Mouse (Mus musculus): ENCODE measurements around the gene Chst11. TPM values are rescaled to one million over a fixed set of nuclear protein-coding genes. Genes with fewer than 3 reads are reported as not detected.
"Not testable (repeated sequence)": the region's sequence is repeated elsewhere in the genome, so short reads cannot be mapped to it uniquely, and the experiment has no call there.

Chst11 gene
- polyA plus RNA-seq, 1 experiment from 2014 or later, result 5.2 TPM

DNA sequence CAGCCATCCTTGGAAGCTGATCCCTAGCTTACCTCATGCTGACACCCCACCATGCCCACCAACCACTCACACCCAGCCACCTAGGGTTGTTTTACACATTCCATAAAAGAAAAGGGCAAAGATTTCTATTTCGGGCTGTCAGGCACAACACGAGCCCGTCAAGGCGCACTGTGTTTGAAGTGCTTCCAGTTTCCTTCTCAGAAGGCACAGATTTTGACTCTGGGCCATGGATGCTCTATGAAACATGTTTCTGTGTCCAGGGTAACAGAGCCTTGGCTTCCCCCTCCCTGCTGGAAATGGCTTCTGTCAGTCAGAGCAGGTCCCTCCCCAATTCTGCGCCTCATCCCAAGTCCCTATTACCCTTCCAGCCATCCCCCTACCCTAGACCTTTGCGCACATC lies 125.7 kb downstream of the Chst11 start:
- WGBS, result 95% methylated on average over 6 of the region's 6 CpGs
- Histone ChIP-seq H3K27ac (ENCODE audit: low read depth, low read length) (no peak overlapping the region), H3K9me3 (ENCODE audit: control insufficient read depth, low read length) (no peaks in the 10 kb centered on the region), H3K36me3 (ENCODE audit: control insufficient read depth, insufficient read depth, low read length) (no peaks in the 10 kb centered on the region), H3K4me1 (ENCODE audit: control insufficient read depth, insufficient read depth, low read length) (peaks cover 6% of the 10 kb centered on the region; the same call in 1 of the 2 replicates), H3K4me2 (ENCODE audit: low read depth, low read length) (no peak overlapping the region), H3K27me3 (ENCODE audit: control insufficient read depth, insufficient read depth, low read length) (no peaks in the 10 kb centered on the region), H3K9ac (replicated peaks; ENCODE audit: low read depth, low read length) (no peak overlapping the region), H3K4me3 (ENCODE audit: low read depth, low read length) (no peak overlapping the region)
- no peak for ATAC-seq (ENCODE audit: low read depth)

DNA sequence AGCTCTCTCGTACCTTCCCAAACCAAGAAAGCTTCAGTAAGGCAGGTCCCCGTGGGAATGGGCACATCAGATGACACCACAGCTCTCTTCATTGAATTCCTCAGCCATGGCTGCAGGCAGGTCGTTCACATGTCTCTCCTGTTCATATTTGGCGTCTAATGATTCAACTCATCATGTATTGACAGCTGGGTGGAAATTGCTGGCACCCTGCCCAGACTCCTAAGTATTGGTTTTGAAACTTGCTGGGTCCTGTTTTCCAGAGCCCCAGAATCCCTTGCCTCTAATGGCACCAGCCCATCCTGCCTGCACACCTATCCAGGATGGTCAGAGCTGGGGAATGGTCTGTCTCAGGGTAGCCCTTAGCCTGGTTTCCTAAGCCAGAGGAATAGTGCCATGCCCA lies 127.0 kb downstream of the Chst11 start:
- ATAC-seq (ENCODE audit: low read depth), result no peak
- WGBS, result 64% methylated on average over 4 of the region's 4 CpGs
- Histone ChIP-seq H3K27ac (ENCODE audit: low read depth, low read length) (no peak overlapping the region), H3K27me3 (ENCODE audit: control insufficient read depth, insufficient read depth, low read length) (no peaks in the 10 kb centered on the region), H3K9ac (replicated peaks; ENCODE audit: low read depth, low read length) (no peak overlapping the region), H3K36me3 (ENCODE audit: control insufficient read depth, insufficient read depth, low read length) (no peaks in the 10 kb centered on the region), H3K9me3 (ENCODE audit: control insufficient read depth, low read length) (no peaks in the 10 kb centered on the region), H3K4me1 (ENCODE audit: control insufficient read depth, insufficient read depth, low read length) (peaks cover 15% of the 10 kb centered on the region; the same call in 1 of the 2 replicates), H3K4me2 (ENCODE audit: low read depth, low read length) (no peak overlapping the region), H3K4me3 (ENCODE audit: low read depth, low read length) (no peak overlapping the region)

DNA sequence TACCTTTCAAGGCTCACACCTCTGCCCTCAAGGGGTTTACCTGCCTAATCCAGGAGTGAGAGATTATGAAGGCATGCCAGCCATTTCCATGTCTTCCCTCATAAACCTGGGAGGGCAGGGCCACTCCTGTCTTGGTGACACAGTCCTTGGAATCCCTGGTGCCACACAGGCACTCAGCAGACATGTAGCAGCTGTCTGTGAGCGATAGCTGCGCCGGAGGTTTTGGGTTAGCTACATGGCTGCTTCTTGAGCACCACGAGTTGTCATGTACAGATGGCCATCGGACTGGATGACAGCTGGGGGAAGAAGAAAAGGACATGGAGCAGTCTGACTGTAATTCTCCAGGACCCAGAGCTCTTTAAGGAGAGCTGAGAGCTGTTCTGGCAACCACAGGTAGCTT lies 129.3 kb downstream of the Chst11 start:
- Histone ChIP-seq H3K27me3 (ENCODE audit: control insufficient read depth, insufficient read depth, low read length) (no peaks in the 10 kb centered on the region), H3K4me2 (ENCODE audit: low read depth, low read length) (no peak overlapping the region), H3K9ac (replicated peaks; ENCODE audit: low read depth, low read length) (no peak overlapping the region), H3K27ac (ENCODE audit: low read depth, low read length) (no peak overlapping the region), H3K9me3 (ENCODE audit: control insufficient read depth, low read length) (no peaks in the 10 kb centered on the region), H3K4me3 (ENCODE audit: low read depth, low read length) (no peak overlapping the region), H3K4me1 (ENCODE audit: control insufficient read depth, insufficient read depth, low read length) (peaks cover 10% of the 10 kb centered on the region; the same call in 1 of the 2 replicates), H3K36me3 (ENCODE audit: control insufficient read depth, insufficient read depth, low read length) (no peaks in the 10 kb centered on the region)
- no peak for ATAC-seq (ENCODE audit: low read depth)
- WGBS, result 75% methylated on average over 5 of the region's 5 CpGs

DNA sequence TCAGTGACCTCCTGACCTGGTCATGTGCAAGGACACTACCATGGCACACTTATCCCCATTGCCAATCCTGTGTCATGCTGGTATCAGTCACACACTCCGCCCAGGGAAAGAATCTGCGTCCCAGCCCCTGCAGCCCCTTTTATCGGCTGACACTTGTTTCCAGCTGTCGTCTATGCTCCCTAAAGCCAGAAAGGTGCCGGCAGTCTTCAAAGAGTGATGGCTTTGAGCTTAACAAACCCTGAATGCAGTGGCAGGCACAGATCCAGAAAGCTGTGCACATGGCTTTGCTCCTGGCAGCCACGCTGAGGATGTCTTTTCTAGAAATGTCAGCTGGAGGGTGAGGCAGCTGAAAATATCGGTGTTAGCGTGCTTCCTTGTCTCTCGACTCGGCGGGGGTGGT lies 131.6 kb downstream of the Chst11 start:
- no peaks in the 10 kb centered on the region for H3K36me3 ChIP-seq (ENCODE audit: control insufficient read depth, insufficient read depth, low read length)
- H3K4me3 ChIP-seq (ENCODE audit: low read depth, low read length), result no peak overlapping the region
- peaks cover 10% of the 10 kb centered on the region; the same call in 1 of the 2 replicates for H3K4me1 ChIP-seq (ENCODE audit: control insufficient read depth, insufficient read depth, low read length)
- WGBS, result 41% methylated on average over 11 of the region's 11 CpGs
- no peak overlapping the region for H3K9ac ChIP-seq (replicated peaks; ENCODE audit: low read depth, low read length)
- peak overlapping the region; percentile 10; the same call in 1 of the 2 replicates for H3K27ac ChIP-seq (ENCODE audit: low read depth, low read length)
- no peak overlapping the region for H3K4me2 ChIP-seq (ENCODE audit: low read depth, low read length)
- H3K27me3 ChIP-seq (ENCODE audit: control insufficient read depth, insufficient read depth, low read length), result no peaks in the 10 kb centered on the region
- no peaks in the 10 kb centered on the region for H3K9me3 ChIP-seq (ENCODE audit: control insufficient read depth, low read length)
- ATAC-seq (ENCODE audit: low read depth), result no peak

DNA sequence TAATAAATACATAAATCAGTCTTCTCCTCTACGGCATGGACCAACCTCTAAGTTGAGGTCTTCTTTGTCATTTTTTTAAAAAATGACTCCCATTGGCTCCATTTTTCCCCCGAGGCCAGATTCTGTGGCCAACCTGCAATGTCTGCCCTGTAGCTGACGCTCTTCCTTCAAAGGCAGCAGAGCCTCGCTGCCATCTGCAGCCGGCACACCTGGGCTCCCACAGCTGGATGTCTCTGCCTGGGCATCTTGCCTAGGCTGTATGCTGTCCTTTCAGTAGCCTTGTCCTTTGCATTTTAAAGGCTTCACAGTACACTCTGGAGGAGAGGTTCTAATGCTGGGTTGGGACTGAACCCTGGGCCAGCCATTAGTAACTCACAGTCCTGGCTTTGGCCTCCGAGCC lies 132.6 kb downstream of the Chst11 start:
- H3K4me3 ChIP-seq (ENCODE audit: low read depth, low read length), result no peak overlapping the region
- H3K9me3 ChIP-seq (ENCODE audit: control insufficient read depth, low read length), result no peaks in the 10 kb centered on the region
- H3K9ac ChIP-seq (replicated peaks; ENCODE audit: low read depth, low read length), result no peak overlapping the region
- peaks cover 10% of the 10 kb centered on the region; the same call in 1 of the 2 replicates for H3K4me1 ChIP-seq (ENCODE audit: control insufficient read depth, insufficient read depth, low read length)
- no peaks in the 10 kb centered on the region for H3K27me3 ChIP-seq (ENCODE audit: control insufficient read depth, insufficient read depth, low read length)
- no peak overlapping the region for H3K4me2 ChIP-seq (ENCODE audit: low read depth, low read length)
- 65% methylated on average over 6 of the region's 6 CpGs for WGBS
- no peaks in the 10 kb centered on the region for H3K36me3 ChIP-seq (ENCODE audit: control insufficient read depth, insufficient read depth, low read length)
- H3K27ac ChIP-seq (ENCODE audit: low read depth, low read length), result no peak overlapping the region
- ATAC-seq (ENCODE audit: low read depth), result no peak

DNA sequence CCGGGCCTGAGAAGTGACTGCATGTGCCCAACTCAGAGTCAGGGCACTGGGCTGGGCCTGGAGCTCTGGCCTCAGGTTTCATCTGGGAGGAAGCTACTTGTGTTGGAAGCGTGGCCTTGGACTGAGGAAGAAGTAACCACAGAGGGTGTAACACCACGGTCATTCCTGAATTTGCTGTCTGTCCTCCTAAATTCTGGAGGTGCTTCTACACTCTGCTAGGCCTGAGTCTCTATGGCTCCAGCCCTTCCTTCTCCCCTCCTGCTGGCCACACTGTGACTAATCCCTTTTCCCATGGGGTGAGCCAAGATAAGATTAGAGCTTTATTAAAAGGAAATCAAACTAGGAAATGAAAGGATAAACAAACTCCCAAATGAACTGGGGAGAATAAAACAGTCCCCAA lies 133.3 kb downstream of the Chst11 start:
- 78% methylated on average over 3 of the region's 3 CpGs for WGBS
- Histone ChIP-seq H3K36me3 (ENCODE audit: control insufficient read depth, insufficient read depth, low read length) (no peaks in the 10 kb centered on the region), H3K9ac (replicated peaks; ENCODE audit: low read depth, low read length) (no peak overlapping the region), H3K4me1 (ENCODE audit: control insufficient read depth, insufficient read depth, low read length) (peaks cover 10% of the 10 kb centered on the region; the same call in 1 of the 2 replicates), H3K27ac (ENCODE audit: low read depth, low read length) (no peak overlapping the region), H3K27me3 (ENCODE audit: control insufficient read depth, insufficient read depth, low read length) (no peaks in the 10 kb centered on the region), H3K9me3 (ENCODE audit: control insufficient read depth, low read length) (no peaks in the 10 kb centered on the region), H3K4me2 (ENCODE audit: low read depth, low read length) (no peak overlapping the region), H3K4me3 (ENCODE audit: low read depth, low read length) (no peak overlapping the region)
- ATAC-seq (ENCODE audit: low read depth), result no peak

DNA sequence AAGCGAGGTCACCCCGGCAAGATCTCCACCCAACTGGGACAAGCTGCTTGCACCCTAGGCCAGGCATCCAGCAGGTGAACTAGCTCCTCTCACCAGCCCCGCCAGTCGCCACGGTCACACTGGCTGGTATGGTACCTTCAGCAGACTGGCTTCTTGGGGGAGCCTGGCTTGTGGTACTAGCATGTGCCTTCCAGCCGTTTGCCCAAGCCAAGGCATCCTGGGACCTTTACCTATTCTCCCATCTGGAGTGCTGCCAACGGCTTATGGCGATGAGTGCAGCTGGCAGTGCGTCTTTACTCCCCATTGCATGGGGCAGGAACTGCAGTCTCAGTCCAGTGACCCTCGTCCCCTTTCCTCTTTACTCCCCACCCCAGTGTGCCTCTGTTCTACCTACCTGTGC lies 133.7 kb downstream of the Chst11 start:
- no peak for ATAC-seq (ENCODE audit: low read depth)
- H3K36me3 ChIP-seq (ENCODE audit: control insufficient read depth, insufficient read depth, low read length), result no peaks in the 10 kb centered on the region
- H3K4me1 ChIP-seq (ENCODE audit: control insufficient read depth, insufficient read depth, low read length), result peaks cover 10% of the 10 kb centered on the region; the same call in 1 of the 2 replicates
- no peak overlapping the region for H3K27ac ChIP-seq (ENCODE audit: low read depth, low read length)
- H3K9me3 ChIP-seq (ENCODE audit: control insufficient read depth, low read length), result no peaks in the 10 kb centered on the region
- H3K4me2 ChIP-seq (ENCODE audit: low read depth, low read length), result no peak overlapping the region
- 76% methylated on average over 10 of the region's 10 CpGs for WGBS
- no peak overlapping the region for H3K4me3 ChIP-seq (ENCODE audit: low read depth, low read length)
- no peak overlapping the region for H3K9ac ChIP-seq (replicated peaks; ENCODE audit: low read depth, low read length)
- H3K27me3 ChIP-seq (ENCODE audit: control insufficient read depth, insufficient read depth, low read length), result no peaks in the 10 kb centered on the region

DNA sequence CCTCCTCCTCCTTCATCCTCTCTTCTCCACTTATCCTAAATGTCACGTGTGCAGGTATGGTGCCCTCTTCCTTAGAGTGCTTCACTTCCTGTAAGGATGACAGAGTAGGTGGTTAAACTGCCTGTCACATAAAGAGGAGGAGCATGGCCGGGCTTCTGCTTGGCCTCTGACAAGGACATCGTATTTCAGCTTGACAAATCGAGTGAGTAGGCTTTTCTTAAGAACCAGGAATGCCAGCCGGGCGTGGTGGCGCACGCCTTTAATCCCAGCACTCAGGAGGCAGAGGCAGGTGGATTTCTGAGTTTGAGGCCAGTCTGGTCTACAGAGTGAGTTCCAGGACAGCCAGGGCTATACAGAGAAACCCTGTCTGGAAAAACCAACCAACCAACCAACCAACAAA lies 134.2 kb downstream of the Chst11 start:
- not testable (repeated sequence) for H3K9ac ChIP-seq (replicated peaks; ENCODE audit: low read depth, low read length); H3K4me1 ChIP-seq (ENCODE audit: control insufficient read depth, insufficient read depth, low read length); H3K9me3 ChIP-seq (ENCODE audit: control insufficient read depth, low read length); H3K36me3 ChIP-seq (ENCODE audit: control insufficient read depth, insufficient read depth, low read length); H3K27ac ChIP-seq (ENCODE audit: low read depth, low read length); ATAC-seq (ENCODE audit: low read depth); H3K4me3 ChIP-seq (ENCODE audit: low read depth, low read length); H3K4me2 ChIP-seq (ENCODE audit: low read depth, low read length); H3K27me3 ChIP-seq (ENCODE audit: control insufficient read depth, insufficient read depth, low read length)
- 76% methylated on average over 8 of the region's 8 CpGs for WGBS

DNA sequence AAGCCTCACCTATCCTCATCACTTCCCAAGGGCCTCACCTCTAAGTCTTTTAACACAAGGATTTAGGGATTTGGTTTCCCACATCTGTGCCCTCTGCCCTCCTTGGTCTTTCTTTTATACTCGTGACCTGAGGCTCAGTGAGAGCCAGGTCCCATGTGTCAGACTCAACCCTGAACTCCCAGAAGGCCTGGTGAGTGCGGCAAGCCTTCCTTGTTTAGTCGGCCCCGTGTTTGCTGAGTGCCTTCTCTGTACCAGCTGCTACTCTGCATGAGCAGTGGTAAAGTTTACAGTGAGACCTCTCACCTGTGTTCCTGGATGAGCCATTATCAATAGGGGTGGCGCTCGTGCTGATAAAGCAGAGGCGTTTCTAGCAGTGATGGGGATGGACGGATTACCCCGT lies 134.6 kb downstream of the Chst11 start:
- Histone ChIP-seq H3K4me2 (ENCODE audit: low read depth, low read length) (no peak overlapping the region), H3K27ac (ENCODE audit: low read depth, low read length) (no peak overlapping the region), H3K4me3 (ENCODE audit: low read depth, low read length) (no peak overlapping the region), H3K27me3 (ENCODE audit: control insufficient read depth, insufficient read depth, low read length) (no peaks in the 10 kb centered on the region), H3K9ac (replicated peaks; ENCODE audit: low read depth, low read length) (no peak overlapping the region), H3K36me3 (ENCODE audit: control insufficient read depth, insufficient read depth, low read length) (no peaks in the 10 kb centered on the region), H3K9me3 (ENCODE audit: control insufficient read depth, low read length) (no peaks in the 10 kb centered on the region), H3K4me1 (ENCODE audit: control insufficient read depth, insufficient read depth, low read length) (peaks cover 10% of the 10 kb centered on the region; the same call in 1 of the 2 replicates)
- 84% methylated on average over 9 of the region's 9 CpGs for WGBS
- ATAC-seq (ENCODE audit: low read depth), result no peak

All from neural tube, embryonic 14.5 days (tissue).